Mouse (Mus musculus) activated CD4-positive, CD25-positive, alpha-beta regulatory T cell, adult 4 months (primary cell): ENCODE data around the gene Atxn2l. TPM values are rescaled to one million over a fixed set of nuclear protein-coding genes. Genes with fewer than 3 reads are reported as not detected.

Experiments used
- ATAC-seq: one replicate; pipeline ENCODE4 v1.8.0; 2017
- polyA plus RNA-seq, 2 experiments: library from polyadenylated mRNA; unstranded; fragments of 100-300 nt; shearing (Covaris generic); gene quantifications; one replicate each; pipeline ENCODE4 v1.2.1; 2017

The Atxn2l gene
- polyA plus RNA-seq, result 10 to 100 TPM; 14.7 to 18.8 TPM

GRCm38 (mm10) chr7:126503273-126503878, at the start of gene Atxn2l:
TSS of gene Atxn2l (minus strand) at chr7:126503437.
- ATAC-seq, result peak; percentile 85

- no peak for ATAC-seq
Observed at GRCm38 (mm10) chr7:126545631-126546030, 42.4 kb upstream of the Atxn2l start.

- ATAC-seq, result no peak
Observed at GRCm38 (mm10) chr7:126541661-126542060, 38.4 kb upstream of the Atxn2l start.

GRCm38 (mm10) chr7:126537820-126538585, 34.8 kb upstream of the Atxn2l start:
- ATAC-seq, result no peak

- no peak for ATAC-seq
Observed at GRCm38 (mm10) chr7:126536466-126536865, 33.2 kb upstream of the Atxn2l start.

- ATAC-seq, result no peak
Observed at GRCm38 (mm10) chr7:126535766-126536165, 32.5 kb upstream of the Atxn2l start.

GRCm38 (mm10) chr7:126533434-126533833, 30.2 kb upstream of the Atxn2l start:
- ATAC-seq, result no peak

- peak; percentile 32 for ATAC-seq
Observed at GRCm38 (mm10) chr7:126528166-126528577, 24.9 kb upstream of the Atxn2l start.

- ATAC-seq, result no peak
Observed at GRCm38 (mm10) chr7:126523316-126523715, 20.1 kb upstream of the Atxn2l start.

- no peak for ATAC-seq
Observed at GRCm38 (mm10) chr7:126519513-126519912, 16.3 kb upstream of the Atxn2l start.

- ATAC-seq, result no peak
Observed at GRCm38 (mm10) chr7:126518261-126518941, 15.2 kb upstream of the Atxn2l start.

- no peak for ATAC-seq
Observed at GRCm38 (mm10) chr7:126511287-126511686, 8.1 kb upstream of the Atxn2l start.

- no peak for ATAC-seq
Observed at GRCm38 (mm10) chr7:126507126-126507778, 4.0 kb upstream of the Atxn2l start.

- ATAC-seq, result no peak
Observed at GRCm38 (mm10) chr7:126504913-126505312, 1.7 kb upstream of the Atxn2l start.

- no peak for ATAC-seq
Observed at GRCm38 (mm10) chr7:126502751-126503150, 486 bp downstream of the Atxn2l start.

GRCm38 (mm10) chr7:126502023-126502741, 1.1 kb downstream of the Atxn2l start:
- peak; percentile 10 for ATAC-seq

GRCm38 (mm10) chr7:126501684-126502022, 1.6 kb downstream of the Atxn2l start:
- peak; percentile 0 for ATAC-seq

- ATAC-seq, result no peak
Observed at GRCm38 (mm10) chr7:126499416-126499815, 3.8 kb downstream of the Atxn2l start.

GRCm38 (mm10) chr7:126497966-126498365, 5.3 kb downstream of the Atxn2l start:
- no peak for ATAC-seq

- ATAC-seq, result peak; percentile 80
Observed at GRCm38 (mm10) chr7:126496475-126496874, 6.8 kb downstream of the Atxn2l start.

- ATAC-seq, result no peak
Observed at GRCm38 (mm10) chr7:126494120-126494519, 9.1 kb downstream of the Atxn2l start.

GRCm38 (mm10) chr7:126491973-126492372, 11.3 kb downstream of the Atxn2l start:
- ATAC-seq, result no peak
